Mouse (Mus musculus) megakaryocyte, embryonic 14.5 days (primary cell): Measurements from ENCODE around the gene Urb2.

Experiments used
- FLI1 ChIP-seq: IDR thresholded peaks from 2 replicates; pipeline ENCODE4 v1.6.1; 2012; ENCODE audit warnings: low read length, inconsistent platforms, mixed read lengths
- GATA1 ChIP-seq: IDR thresholded peaks from 3 replicates; pipeline ENCODE4 v1.6.1; 2012; ENCODE audit warnings: mixed read lengths, low read length, inconsistent platforms, borderline replicate concordance

DNA sequence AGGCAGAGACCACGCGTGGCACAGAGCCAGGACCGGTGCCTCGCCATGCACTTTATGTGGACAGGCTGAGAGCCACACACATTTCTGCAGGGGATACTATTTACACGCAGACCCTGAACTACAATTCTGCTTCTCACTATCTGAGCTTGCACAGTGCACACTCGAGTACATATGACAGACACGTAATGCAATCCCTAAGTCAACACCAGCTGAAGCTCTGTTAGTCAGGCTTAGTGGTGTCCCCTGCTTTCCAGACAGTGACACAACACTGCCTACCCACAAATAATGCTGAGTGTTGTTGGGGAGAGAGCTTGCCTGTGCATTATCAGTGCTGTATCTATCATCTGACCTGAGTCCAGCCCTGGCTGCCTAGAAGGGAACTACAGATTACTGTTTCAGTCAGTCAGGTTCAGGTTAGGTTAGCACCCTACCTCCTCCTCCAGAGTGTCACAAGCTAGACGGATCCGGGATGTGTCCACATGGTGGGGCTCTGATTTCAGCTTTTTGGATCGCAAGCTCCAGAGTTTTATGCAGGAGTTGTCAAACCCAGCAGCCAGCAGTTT is 18.7 kb upstream of the Urb2 start:
- no peak for TF ChIP-seq GATA1
- TF ChIP-seq FLI1 = no peak
